Mouse (Mus musculus) ES-E14 (cell line): Measurements from ENCODE around the gene Msi1. TPM values are rescaled to one million over a fixed set of nuclear protein-coding genes. Genes with fewer than 3 reads are reported as not detected.
A peak's percentile ranks its signal among the peaks of the same experiment; 100 is the strongest.

Experiments used
- DNase-seq: peaks from one replicate; pipeline ENCODE4 v3.0.0-alpha.2; 2013; ENCODE audit warnings: low read depth, low spot score
- H3K27ac ChIP-seq: 2 replicates; pipeline ENCODE4 v1.5.1; 2012; ENCODE audit warnings: low read depth, mild to moderate bottlenecking, low read length, moderate library complexity, mixed read lengths; ENCODE audit not compliant: poor library complexity, insufficient read depth, severe bottlenecking
- H3K36me3 ChIP-seq: 2 replicates; pipeline ENCODE4 v1.6.1; 2012; ENCODE audit warnings: mild to moderate bottlenecking, low read length, moderate library complexity, mixed read lengths; ENCODE audit not compliant: control insufficient read depth, poor library complexity, insufficient read depth, severe bottlenecking
- H3K4me1 ChIP-seq, 2 experiments: fragments of 150-350 bp in 1 of 2; sonication (generic) in 1 of 2; 2 replicates each; pipeline ENCODE4 v1.6.1; 2012; ENCODE audit warnings: low read length in 2 of 2, mild to moderate bottlenecking in 1 of 2, mixed read lengths in 1 of 2; ENCODE audit not compliant: control insufficient read depth in 2 of 2, insufficient read depth in 2 of 2, poor library complexity in 1 of 2
- H3K4me3 ChIP-seq, 2 experiments: fragments of 150-350 bp in 1 of 2; sonication (generic) in 1 of 2; 2 replicates each; pipeline ENCODE4 v1.5.1; 2012; ENCODE audit warnings: low read length in 2 of 2, low read depth in 1 of 2, mild to moderate bottlenecking in 1 of 2, mixed read lengths in 1 of 2; ENCODE audit not compliant: insufficient read depth in 1 of 2, poor library complexity in 1 of 2, severe bottlenecking in 1 of 2
- H3K9ac ChIP-seq: 2 replicates; pipeline ENCODE4 v1.6.1; 2012; ENCODE audit warnings: low read depth, mild to moderate bottlenecking, low read length, mixed read lengths; ENCODE audit not compliant: poor library complexity, insufficient read depth, severe bottlenecking
- H3K9me3 ChIP-seq: fragments of 150-350 bp; sonication (generic); 2 replicates; pipeline ENCODE4 v1.6.1; 2012; ENCODE audit warnings: low read depth, mild to moderate bottlenecking, low read length; ENCODE audit not compliant: control insufficient read depth, insufficient read depth
- CHD2 ChIP-seq: IDR thresholded peaks from 2 replicates; pipeline ENCODE4 v1.6.1; 2014; ENCODE audit warnings: mild to moderate bottlenecking, low read depth, low read length, inconsistent platforms
- HCFC1 ChIP-seq: IDR thresholded peaks from 2 replicates; pipeline ENCODE4 v1.6.1; 2012; ENCODE audit warnings: low read length, inconsistent platforms, borderline replicate concordance; ENCODE audit not compliant: insufficient read depth
- MAFK ChIP-seq: IDR thresholded peaks from 2 replicates; pipeline ENCODE4 v1.6.1; 2014; ENCODE audit warnings: mild to moderate bottlenecking, low read depth, low read length, inconsistent platforms; ENCODE audit not compliant: insufficient read depth
- ZC3H11A ChIP-seq: IDR thresholded peaks from 2 replicates; pipeline ENCODE4 v1.6.1; 2012; ENCODE audit warnings: low read depth, mild to moderate bottlenecking, inconsistent platforms, low read length, borderline replicate concordance
- ZNF384 ChIP-seq: IDR thresholded peaks from 2 replicates; pipeline ENCODE4 v1.6.1; 2012; ENCODE audit warnings: low read depth, low read length, inconsistent platforms
- in situ Hi-C, 2 experiments: fragments of 600-800 bp; cut with MboI; formaldehyde crosslinking; loops; one replicate each; pipeline ENCODE4 v1.15.1; 2025; ENCODE audit warnings: low sequenced_read_pairs in 2 of 2, inconsistent platforms in 1 of 2; ENCODE audit not compliant: unreplicated experiment in 2 of 2
- total RNA-seq: library from RNA; depleted of rRNA; stranded (reverse); fragments of 300-350 nt; gene quantifications from 2 replicates; pipeline ENCODE4 v1.2.3, GENCODE M21; 2012

Gene Msi1
- total RNA-seq, 1 experiment, result 5.6 TPM

DNA sequence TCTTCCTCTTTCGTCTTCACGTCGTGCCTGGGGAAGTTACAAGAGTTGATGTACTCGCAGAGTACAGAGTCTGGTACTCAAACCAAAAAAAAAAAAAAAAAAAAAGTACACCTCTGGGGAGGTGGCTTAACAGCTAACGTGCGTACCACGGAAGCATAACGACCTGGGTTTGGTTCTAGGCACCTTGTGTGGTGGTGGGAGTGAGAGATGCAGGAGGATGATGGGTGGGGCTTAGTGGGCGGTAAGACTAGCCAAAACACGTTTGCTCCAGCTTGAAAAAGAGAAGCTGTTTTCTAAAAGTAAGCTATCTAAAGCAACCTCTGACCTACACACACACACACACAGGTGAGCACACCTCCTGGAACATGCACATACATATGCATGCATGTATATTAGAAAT lies 34.6 kb upstream of the Msi1 start:
- Histone ChIP-seq H3K9me3 (no peaks in the 10 kb centered on the region), H3K4me1 (peaks cover 4 to 21% of the 10 kb centered on the region in 2 experiments), H3K27ac (no peak overlapping the region), H3K9ac (no peak overlapping the region), H3K36me3 (no peaks in the 10 kb centered on the region), H3K4me3 (no peak overlapping the region)
- in situ Hi-C loops, result no loop called here
- TF ChIP-seq ZNF384, result peak; percentile 82
- TF ChIP-seq HCFC1, result no peak
- no peak for DNase-seq

DNA sequence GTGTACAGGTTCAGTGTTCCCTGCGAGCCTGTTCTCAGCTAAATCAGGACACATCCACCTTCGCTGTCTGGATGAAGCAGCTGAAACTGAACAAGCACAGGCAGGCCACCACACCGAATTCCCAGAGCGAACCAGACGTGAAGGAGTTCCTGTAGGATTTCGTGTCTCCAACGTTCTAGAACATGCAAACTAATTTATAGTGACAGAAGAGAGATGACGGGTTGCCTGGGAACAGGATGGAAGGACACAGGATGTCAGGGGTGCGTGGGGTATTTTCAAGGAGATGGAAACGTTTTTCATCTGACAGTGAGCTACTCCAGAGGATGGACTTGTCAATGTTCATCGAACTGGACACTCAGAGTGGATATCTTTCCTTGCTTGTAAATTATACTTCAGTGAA lies 32.7 kb upstream of the Msi1 start:
- H3K4me3 ChIP-seq, result no peak overlapping the region
- peaks cover 4 to 20% of the 10 kb centered on the region in 2 experiments for H3K4me1 ChIP-seq
- no peak for DNase-seq
- no peak overlapping the region for H3K27ac ChIP-seq
- in situ Hi-C loops, result no loop called here
- no peaks in the 10 kb centered on the region for H3K9me3 ChIP-seq
- H3K9ac ChIP-seq, result no peak overlapping the region
- H3K36me3 ChIP-seq, result no peaks in the 10 kb centered on the region
- TF ChIP-seq ZC3H11A (no peak), MAFK (no peak), ZNF384 (no peak), CHD2 (no peak), HCFC1 (no peak)

DNA sequence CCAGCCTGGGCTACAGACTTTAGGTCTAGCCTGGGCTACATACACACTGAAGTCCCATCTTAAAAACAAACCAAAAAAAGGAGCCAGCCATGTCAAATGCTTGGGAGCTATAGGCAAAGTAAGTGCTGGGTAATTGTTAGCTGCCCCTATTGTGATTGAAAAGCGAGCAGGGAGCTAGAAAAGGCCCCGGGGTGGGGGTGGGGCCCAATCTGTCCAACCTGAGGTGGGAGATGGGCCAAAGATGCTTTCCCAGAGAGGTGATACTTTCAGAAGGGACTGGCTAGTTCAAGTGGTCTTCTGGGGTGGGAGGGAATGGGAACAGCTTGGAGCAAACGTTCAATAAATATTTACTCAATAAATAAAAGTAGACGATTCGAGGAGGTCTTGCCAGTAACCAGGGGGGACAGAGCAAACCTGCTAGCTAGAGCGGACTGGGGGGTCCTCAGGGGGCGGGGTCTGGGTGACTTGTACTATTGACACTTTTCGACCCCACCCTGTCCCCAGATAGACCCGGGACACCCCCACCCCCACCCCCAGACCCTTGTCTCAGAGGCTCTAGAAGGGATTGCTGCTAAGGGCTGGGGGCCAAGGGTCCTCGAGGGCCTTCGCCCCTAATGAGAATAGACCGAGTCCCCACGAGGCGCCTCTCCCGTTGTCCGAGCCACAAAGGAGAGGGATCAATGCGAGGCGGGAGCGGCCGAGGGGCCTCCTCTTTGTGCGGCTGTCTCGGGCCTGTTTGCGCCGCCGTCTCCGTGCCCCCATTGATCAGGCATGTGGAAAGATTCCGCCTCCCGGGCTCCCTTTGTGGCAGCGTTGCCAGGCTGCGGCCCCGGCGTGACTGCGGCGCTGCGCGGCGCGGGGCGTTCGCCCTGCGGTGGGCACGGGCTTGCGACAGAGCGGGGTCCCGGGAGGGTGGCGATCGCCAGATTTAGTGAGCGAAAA lies 31.3 kb upstream of the Msi1 start:
- Histone ChIP-seq H3K4me1 (peaks cover 4 to 25% of the 10 kb centered on the region in 2 experiments), H3K27ac (no peak overlapping the region)

GRCm38 (mm10) chr5:115402063-115402462 lies 27.3 kb upstream of the Msi1 start:
- TF ChIP-seq CHD2, result no peak
- peak; percentile 75; the same call in 1 of the 2 replicates for TF ChIP-seq MAFK
- no peak for DNase-seq
- no peak overlapping the region for H3K4me3 ChIP-seq
- H3K4me1 ChIP-seq, result peaks cover 12 to 25% of the 10 kb centered on the region in 2 experiments
- no peaks in the 10 kb centered on the region for H3K36me3 ChIP-seq
- H3K9me3 ChIP-seq, result no peaks in the 10 kb centered on the region
- H3K9ac ChIP-seq, result no peak overlapping the region
- in situ Hi-C loops, result no loop called here
- H3K27ac ChIP-seq, result no peak overlapping the region

More for the DNA sequence above, 31.3 kb upstream of the Msi1 start:
- in situ Hi-C loops, result no loop called here
- DNase-seq, result no peak
- Histone ChIP-seq H3K36me3 (no peaks in the 10 kb centered on the region), H3K9ac (peak overlapping the region; percentile 63), H3K9me3 (no peaks in the 10 kb centered on the region), H3K4me3 (peak overlapping the region; percentile 38 to 62)
- no peak for TF ChIP-seq HCFC1
- no peak for TF ChIP-seq ZNF384
- no peak for TF ChIP-seq CHD2
- no peak for TF ChIP-seq MAFK
- TF ChIP-seq ZC3H11A, result no peak
